Mouse (Mus musculus) midbrain, postnatal 0 days (tissue): ENCODE measurements around the gene Slc4a7. TPM values are rescaled to one million over a fixed set of nuclear protein-coding genes. Genes with fewer than 3 reads are reported as not detected.

Experiments used
- ATAC-seq: fragments of 200-750 bp; cut with Nextera tagmentation; 2 replicates; pipeline ENCODE4 v1.8.0; 2017; ENCODE audit warnings: moderate number of reproducible peaks, mild to moderate bottlenecking, moderate TSS enrichment, moderate library complexity; ENCODE audit not compliant: low FRiP score
- DNase-seq: peaks from one replicate; pipeline ENCODE4 v3.0.0-alpha.2; 2015; ENCODE audit warnings: low spot score
- H3K27ac ChIP-seq: fragments of 300-500 bp; sonication (generic); 2 replicates; pipeline ENCODE4 v1.5.1; 2014; ENCODE audit warnings: low read depth, mild to moderate bottlenecking, low read length, mixed read lengths
- H3K27me3 ChIP-seq: fragments of 300-500 bp; sonication (generic); 2 replicates; pipeline ENCODE4 v1.6.1; 2014; ENCODE audit warnings: low read length, control low read depth, mixed read lengths; ENCODE audit not compliant: insufficient read depth
- H3K36me3 ChIP-seq: fragments of 300-500 bp; sonication (generic); 2 replicates; pipeline ENCODE4 v1.6.1; 2014; ENCODE audit warnings: low read length, control low read depth, mixed read lengths; ENCODE audit not compliant: insufficient read depth
- H3K4me1 ChIP-seq: fragments of 300-500 bp; sonication (generic); 2 replicates; pipeline ENCODE4 v1.6.1; 2014; ENCODE audit warnings: mild to moderate bottlenecking, control low read depth, antibody characterized with exemption, low read length, mixed read lengths; ENCODE audit not compliant: insufficient read depth
- H3K4me2 ChIP-seq: fragments of 300-500 bp; sonication (generic); 2 replicates; pipeline ENCODE4 v1.6.1; 2014; ENCODE audit warnings: low read depth, mild to moderate bottlenecking, low read length, mixed read lengths; ENCODE audit not compliant: poor library complexity, severe bottlenecking
- H3K4me3 ChIP-seq: fragments of 300-500 bp; sonication (generic); 2 replicates; pipeline ENCODE4 v1.5.1; 2014; ENCODE audit warnings: low read depth, mild to moderate bottlenecking, low read length, moderate library complexity
- H3K9ac ChIP-seq: fragments of 300-500 bp; sonication (generic); replicated peaks from 2 replicates; pipeline ENCODE4 v1.6.1; 2014; ENCODE audit warnings: mild to moderate bottlenecking, low read length, moderate library complexity, mixed read lengths; ENCODE audit not compliant: poor library complexity, severe bottlenecking
- H3K9me3 ChIP-seq: fragments of 300-500 bp; sonication (generic); 2 replicates; pipeline ENCODE4 v1.6.1; 2016; ENCODE audit warnings: low read length, control low read depth
- CTCF ChIP-seq: IDR thresholded peaks from 2 replicates; pipeline ENCODE4 v1.5.1; 2016; ENCODE audit warnings: antibody characterized with exemption, mild to moderate bottlenecking
- WGBS: fragments of 180-500 bp; shearing (Covaris S2); extraction: QIAGEN DNeasy Blood & Tissue Kit; methylation state at CpG from one replicate; pipeline ENCODE4 v1.1.7; 2014; 5-methylcytosine and 5-hydroxymethylcytosine counted together
- polyA plus RNA-seq: library from polyadenylated mRNA; unstranded; fragments of >200 nt; fragmentation: Nextera tagmentation; extraction: Ambion mirVana; gene quantifications from 2 replicates; pipeline ENCODE4 v1.2.1, GENCODE M21; 2015
- total RNA-seq: library from RNA; depleted of rRNA; stranded (reverse); fragments of >200 nt; gene quantifications from 2 replicates; pipeline ENCODE4 v1.2.3, GENCODE M21; 2014; rRNA removed

Gene Slc4a7
- 48.0 and 51.5 TPM in 2 replicates for total RNA-seq
- 17.4 and 20.7 TPM in 2 replicates for polyA plus RNA-seq

GRCm38 (mm10) chr14:14701710-14702329, at the start of gene Slc4a7:
Gene Slc4a7 (plus strand): TSS chr14:14702279.
- TF ChIP-seq CTCF, result no peak
- peak within 1 kb of the TSS; percentile 97 for H3K9ac ChIP-seq
- no peaks in the 10 kb centered on the region for H3K36me3 ChIP-seq
- H3K4me1 ChIP-seq, result peaks cover 10% of the 10 kb centered on the region
- H3K27me3 ChIP-seq, result no peaks in the 10 kb centered on the region
- peak within 1 kb of the TSS; percentile 92 for H3K4me3 ChIP-seq
- H3K4me2 ChIP-seq, result peak within 1 kb of the TSS; percentile 59
- peak within 1 kb of the TSS; percentile 96 for H3K27ac ChIP-seq
- H3K9me3 ChIP-seq, result no peaks in the 10 kb centered on the region
- ATAC-seq, result no peak
- DNase-seq, result no peak
- 92% methylated on average over 5 of the region's 5 CpGs for WGBS

GRCm38 (mm10) chr14:14670597-14670996, 31.5 kb upstream of the Slc4a7 start:
- H3K27ac ChIP-seq, result no peak overlapping the region
- no peaks in the 10 kb centered on the region for H3K9me3 ChIP-seq
- 77% methylated on average over 1 of the region's 1 CpGs for whole genome bisulfite sequencing
- TF ChIP-seq CTCF, result no peak
- H3K4me1 ChIP-seq, result no peaks in the 10 kb centered on the region
- no peak for DNase-seq
- no peak overlapping the region for H3K4me3 ChIP-seq
- H3K9ac ChIP-seq, result no peak overlapping the region
- no peaks in the 10 kb centered on the region for H3K36me3 ChIP-seq
- H3K27me3 ChIP-seq, result no peaks in the 10 kb centered on the region
- H3K4me2 ChIP-seq, result no peak overlapping the region
- no peak for ATAC-seq

GRCm38 (mm10) chr14:14681611-14682010, 20.5 kb upstream of the Slc4a7 start:
- H3K9me3 ChIP-seq, result no peaks in the 10 kb centered on the region
- no peak for ATAC-seq
- 75% methylated on average over 4 of the region's 4 CpGs for WGBS

DNA sequence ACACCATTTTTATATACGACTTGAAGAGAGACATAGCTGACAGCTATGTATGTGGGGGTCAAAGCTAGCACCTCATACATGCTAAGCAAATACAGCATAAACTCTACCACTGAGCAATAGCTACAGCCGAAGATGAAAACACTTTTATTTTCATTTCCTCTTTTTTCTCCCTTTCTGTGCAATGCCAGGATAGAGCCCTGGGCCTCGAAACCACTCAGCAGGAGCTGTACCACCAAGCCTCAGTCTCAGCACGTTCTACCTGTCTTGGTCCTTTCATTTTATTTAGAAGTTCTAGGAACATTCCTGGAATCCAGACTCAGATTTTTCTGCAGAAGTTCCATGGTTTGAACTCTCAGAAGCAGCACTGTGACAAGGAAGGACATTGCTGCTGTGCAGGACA, 17.3 kb upstream of the Slc4a7 start:
- Histone ChIP-seq H3K4me3 (no peak overlapping the region), H3K4me1 (no peaks in the 10 kb centered on the region), H3K36me3 (no peaks in the 10 kb centered on the region), H3K27me3 (no peaks in the 10 kb centered on the region), H3K27ac (no peak overlapping the region), H3K4me2 (no peak overlapping the region), H3K9me3 (no peaks in the 10 kb centered on the region), H3K9ac (no peak overlapping the region)
- ATAC-seq (no peak), DNase-seq (no peak)
- TF ChIP-seq CTCF, result no peak
- 77% methylated on average over 4 of the region's 4 CpGs for WGBS

More at GRCm38 (mm10) chr14:14681611-14682010, 20.5 kb upstream of the Slc4a7 start:
- DNase-seq, result no peak
- no peaks in the 10 kb centered on the region for H3K27me3 ChIP-seq
- H3K4me1 ChIP-seq, result no peaks in the 10 kb centered on the region
- TF ChIP-seq CTCF, result no peak
- H3K4me2 ChIP-seq, result no peak overlapping the region
- no peaks in the 10 kb centered on the region for H3K36me3 ChIP-seq
- no peak overlapping the region for H3K4me3 ChIP-seq
- H3K9ac ChIP-seq, result no peak overlapping the region
- H3K27ac ChIP-seq, result no peak overlapping the region

GRCm38 (mm10) chr14:14686101-14686551, 16.0 kb upstream of the Slc4a7 start:
- ATAC-seq (no peak), DNase-seq (peak; percentile 1)
- no peaks in the 10 kb centered on the region for H3K36me3 ChIP-seq
- no peaks in the 10 kb centered on the region for H3K27me3 ChIP-seq
- H3K9me3 ChIP-seq, result no peaks in the 10 kb centered on the region
- no peak overlapping the region for H3K4me2 ChIP-seq
- no peak overlapping the region for H3K9ac ChIP-seq
- no peaks in the 10 kb centered on the region for H3K4me1 ChIP-seq
- TF ChIP-seq CTCF, result no peak
- 77% methylated on average over 7 of the region's 7 CpGs for WGBS
- no peak overlapping the region for H3K4me3 ChIP-seq
- H3K27ac ChIP-seq, result no peak overlapping the region

DNA sequence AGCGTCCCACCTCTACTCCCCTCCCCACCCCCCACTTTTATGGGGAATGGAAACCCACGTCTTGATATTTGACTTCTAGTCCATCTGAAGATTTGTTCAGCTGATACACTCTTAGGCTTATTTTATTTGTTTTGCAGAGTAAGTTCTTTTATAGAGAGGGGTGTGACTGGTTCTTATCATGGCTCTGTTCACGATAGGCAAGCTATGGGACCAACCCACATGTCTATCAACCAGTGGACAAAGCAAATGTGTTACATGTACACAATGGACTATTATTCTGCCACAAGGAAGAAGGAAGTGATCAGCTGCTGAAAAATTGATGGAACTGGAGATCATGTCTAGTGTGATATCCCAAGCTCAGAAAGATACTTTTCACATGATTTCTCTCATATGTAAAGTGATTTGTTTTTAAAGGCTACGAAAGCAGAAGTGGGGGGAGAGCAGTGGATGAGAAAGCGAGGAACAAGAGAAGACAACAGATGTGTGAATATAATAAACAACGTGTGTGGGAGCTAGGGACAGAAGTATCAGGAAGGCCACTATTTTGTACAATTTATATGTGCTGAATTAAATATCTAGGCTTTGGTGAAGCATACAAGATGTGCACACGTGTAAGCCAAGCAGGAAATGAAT, 14.7 kb upstream of the Slc4a7 start:
- Histone ChIP-seq H3K36me3 (no peaks in the 10 kb centered on the region), H3K27me3 (no peaks in the 10 kb centered on the region), H3K4me1 (no peaks in the 10 kb centered on the region), H3K4me3 (no peak overlapping the region), H3K9ac (no peak overlapping the region), H3K27ac (no peak overlapping the region), H3K4me2 (no peak overlapping the region), H3K9me3 (no peaks in the 10 kb centered on the region)
- TF ChIP-seq CTCF, result no peak
- 86% methylated on average over 7 of the region's 7 CpGs for WGBS
- no peak for ATAC-seq
- DNase-seq, result no peak
